Mouse (Mus musculus) brain, embryonic 14.5 days (tissue): ENCODE results near the gene Sst.

ENCODE experiments used
- CTCF ChIP-seq: fragments of 200-500 bp; IDR thresholded peaks from 2 replicates; pipeline ENCODE4 v1.5.1; 2012; ENCODE audit warnings: inconsistent platforms, mild to moderate bottlenecking, moderate library complexity, borderline replicate concordance; ENCODE audit not compliant: insufficient read depth, insufficient read length; ENCODE audit errors: extremely low read depth
- POLR2A ChIP-seq: fragments of 200-500 bp; IDR thresholded peaks from 2 replicates; pipeline ENCODE4 v1.6.1; 2012; ENCODE audit warnings: mild to moderate bottlenecking, inconsistent platforms, borderline replicate concordance; ENCODE audit not compliant: poor library complexity, insufficient read depth, insufficient read length, severe bottlenecking; ENCODE audit errors: extremely low read depth

DNA sequence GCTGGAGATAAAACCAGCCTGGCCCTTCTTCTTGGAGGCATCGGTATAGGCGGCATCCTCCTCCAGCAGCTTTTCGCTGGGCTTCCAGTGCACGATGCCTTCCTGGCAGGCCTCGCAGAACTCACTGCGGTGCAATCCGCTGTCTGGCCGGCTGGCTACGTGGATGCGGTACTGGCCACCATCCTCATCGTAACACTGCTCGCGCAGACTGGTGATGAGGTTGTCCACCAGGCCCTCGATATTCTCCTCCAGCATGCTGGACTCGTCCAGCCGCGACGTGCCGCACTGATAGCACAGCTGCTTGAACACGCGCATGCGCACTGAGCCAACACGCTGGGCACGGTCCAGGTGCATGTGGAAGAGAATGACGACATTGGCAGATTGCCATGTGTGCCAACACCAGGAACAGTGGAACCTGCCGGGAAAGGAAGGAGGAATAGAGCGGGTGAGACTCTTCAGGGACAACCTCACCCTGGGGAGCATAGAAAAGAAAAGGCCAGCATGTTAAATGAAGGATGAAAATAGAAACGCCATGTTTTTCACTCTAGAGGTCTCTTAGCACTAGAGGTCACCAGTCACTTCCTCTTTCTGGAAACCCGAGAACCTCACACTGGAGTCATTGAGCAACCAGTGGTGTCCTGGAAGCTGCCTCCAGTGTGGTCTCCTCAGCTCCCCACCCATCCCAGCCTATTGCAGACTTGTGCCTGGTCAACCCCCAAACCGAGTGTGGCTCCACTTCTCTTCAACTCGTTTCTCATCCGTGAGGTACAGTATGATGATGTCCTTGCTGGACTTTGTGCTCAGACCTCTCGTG lies 36.8 kb upstream of the Sst start:
- TF ChIP-seq POLR2A: no peak
- no peak for TF ChIP-seq CTCF
